Mouse (Mus musculus): Measurements from ENCODE around the gene Ska3. TPM values are rescaled to one million over a fixed set of nuclear protein-coding genes. Genes with fewer than 3 reads are reported as not detected.
"Not testable (repeated sequence)": the region's sequence is repeated elsewhere in the genome, so short reads cannot be mapped to it uniquely, and the experiment has no call there.

Ska3 gene
- polyA plus RNA-seq, 1 experiment = 4.1 TPM

DNA sequence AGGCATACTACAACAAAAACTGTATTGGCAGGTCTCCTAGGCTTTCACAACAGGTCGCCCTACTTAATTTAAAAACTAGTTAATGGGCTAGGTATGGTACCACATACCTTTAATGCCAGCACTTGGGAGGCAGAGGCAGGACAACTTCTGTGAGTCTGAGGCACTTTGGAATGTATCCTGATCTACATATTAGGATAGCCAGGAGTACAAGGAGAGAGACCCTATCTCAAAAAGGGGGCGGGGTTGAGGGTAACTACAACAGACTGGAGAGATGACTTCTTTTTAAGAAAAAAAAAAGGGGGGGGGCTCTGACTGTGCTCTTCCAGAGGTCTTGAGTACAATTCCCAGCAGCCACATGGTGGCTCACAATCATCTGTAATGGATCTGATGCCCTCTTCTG lies 22.7 kb upstream of the Ska3 start:
- H3K36me3 ChIP-seq (replicated peaks; ENCODE audit: low read length) = peaks cover 53% of the 10 kb centered on the region
- no peaks in the 10 kb centered on the region for H3K27me3 ChIP-seq (replicated peaks)
- H3K4me1 ChIP-seq = peaks cover 36% of the 10 kb centered on the region
- TF ChIP-seq GATA1 (IDR thresholded peaks at IDR 0.05; ENCODE audit: borderline replicate concordance, low read length) (no peak), FLI1 (IDR thresholded peaks at IDR 0.05; ENCODE audit: low read length) (no peak)
- H3K9me3 ChIP-seq = no peaks in the 10 kb centered on the region
- H3K4me3 ChIP-seq (replicated peaks) = no peak overlapping the region

DNA sequence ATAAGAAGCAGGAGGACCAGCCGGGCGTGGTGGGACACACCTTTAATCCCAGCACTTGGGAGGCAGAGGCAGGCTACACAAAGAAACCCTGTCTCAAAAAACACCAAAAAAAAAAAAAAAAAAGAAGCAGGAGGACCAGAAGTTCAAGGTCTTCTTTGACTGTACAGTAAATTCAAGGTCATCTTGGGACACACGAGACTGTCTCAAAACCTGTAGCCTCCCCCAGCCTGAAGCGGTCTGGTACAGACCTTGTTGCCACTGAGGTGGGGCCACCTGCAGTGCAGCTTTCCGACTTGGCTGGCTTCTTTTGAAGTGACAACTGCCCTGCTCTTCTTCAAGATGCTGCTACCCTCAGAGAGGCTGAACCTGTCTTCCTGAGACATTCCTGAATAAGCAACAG lies 22.1 kb upstream of the Ska3 start:
- Histone ChIP-seq H3K4me1 (peaks cover 31% of the 10 kb centered on the region), H3K36me3 (replicated peaks; ENCODE audit: low read length) (peaks cover 52% of the 10 kb centered on the region)
- not testable (repeated sequence) for H3K9me3 ChIP-seq; H3K4me3 ChIP-seq (replicated peaks); H3K27me3 ChIP-seq (replicated peaks)

DNA sequence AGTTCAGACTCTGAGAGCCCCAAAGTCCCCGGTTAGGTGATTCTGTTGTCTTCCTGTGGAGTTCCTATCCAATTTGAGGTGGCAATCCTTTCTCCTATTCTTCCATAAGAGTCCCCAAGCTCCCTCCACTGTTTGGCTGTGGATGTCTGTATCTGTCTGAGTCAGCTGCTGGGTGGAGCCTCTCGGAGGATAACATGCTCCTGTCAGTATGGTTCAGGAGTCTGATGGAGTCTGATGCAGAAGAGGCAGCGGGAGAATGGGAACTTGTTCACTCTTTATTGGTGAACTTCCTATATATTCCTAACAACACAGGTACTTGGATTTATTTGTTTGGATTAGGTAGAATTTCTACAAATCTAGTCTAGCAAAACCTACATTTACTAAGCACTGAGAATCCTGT lies 18.6 kb upstream of the Ska3 start:
- H3K4me1 ChIP-seq = peaks cover 11% of the 10 kb centered on the region
- peaks cover 64% of the 10 kb centered on the region for H3K36me3 ChIP-seq (replicated peaks; ENCODE audit: low read length)
- TF ChIP-seq GATA1 (IDR thresholded peaks at IDR 0.05; ENCODE audit: borderline replicate concordance, low read length) (no peak), FLI1 (IDR thresholded peaks at IDR 0.05; ENCODE audit: low read length) (no peak)

GRCm38 (mm10) chr14:57835157-57835556 lies 9.2 kb upstream of the Ska3 start:
- Histone ChIP-seq H3K9me3 (no peaks in the 10 kb centered on the region), H3K4me3 (replicated peaks) (peak overlapping the region; percentile 24), H3K4me1 (peaks cover 33% of the 10 kb centered on the region), H3K27me3 (replicated peaks) (no peaks in the 10 kb centered on the region), H3K36me3 (replicated peaks; ENCODE audit: low read length) (peaks cover 63% of the 10 kb centered on the region)
- no peak for TF ChIP-seq GATA1 (IDR thresholded peaks at IDR 0.05; ENCODE audit: borderline replicate concordance, low read length)

More for the DNA sequence above, 18.6 kb upstream of the Ska3 start:
- H3K27me3 ChIP-seq (replicated peaks) = no peaks in the 10 kb centered on the region
- H3K9me3 ChIP-seq = no peaks in the 10 kb centered on the region
- H3K4me3 ChIP-seq (replicated peaks) = no peak overlapping the region

- H3K9me3 ChIP-seq = no peaks in the 10 kb centered on the region
- no peak for TF ChIP-seq GATA1 (IDR thresholded peaks at IDR 0.05; ENCODE audit: borderline replicate concordance, low read length)
- no peaks in the 10 kb centered on the region for H3K27me3 ChIP-seq (replicated peaks)
- H3K36me3 ChIP-seq (replicated peaks; ENCODE audit: low read length) = peaks cover 65% of the 10 kb centered on the region
- H3K4me3 ChIP-seq (replicated peaks) = no peak overlapping the region
- peaks cover 42% of the 10 kb centered on the region for H3K4me1 ChIP-seq
Observed at GRCm38 (mm10) chr14:57833526-57833925, 7.5 kb upstream of the Ska3 start.

GRCm38 (mm10) chr14:57827284-57827683 lies 1.3 kb upstream of the Ska3 start:
- H3K4me1 ChIP-seq = peaks cover 42% of the 10 kb centered on the region
- H3K36me3 ChIP-seq (replicated peaks; ENCODE audit: low read length) = peaks cover 35% of the 10 kb centered on the region
- no peaks in the 10 kb centered on the region for H3K9me3 ChIP-seq
- TF ChIP-seq GATA1 (IDR thresholded peaks at IDR 0.05; ENCODE audit: borderline replicate concordance, low read length) (no peak), FLI1 (IDR thresholded peaks at IDR 0.05; ENCODE audit: low read length) (no peak)
- H3K4me3 ChIP-seq (replicated peaks) = peak overlapping the region; percentile 99
- no peaks in the 10 kb centered on the region for H3K27me3 ChIP-seq (replicated peaks)

GRCm38 (mm10) chr14:57820839-57821238 lies 5.1 kb downstream of the Ska3 start:
- peaks cover 75% of the 10 kb centered on the region for H3K36me3 ChIP-seq (replicated peaks; ENCODE audit: low read length)
- H3K9me3 ChIP-seq = no peaks in the 10 kb centered on the region
- no peak overlapping the region for H3K4me3 ChIP-seq (replicated peaks)
- no peak for TF ChIP-seq GATA1 (IDR thresholded peaks at IDR 0.05; ENCODE audit: borderline replicate concordance, low read length)
- no peak for TF ChIP-seq FLI1 (IDR thresholded peaks at IDR 0.05; ENCODE audit: low read length)
- H3K27me3 ChIP-seq (replicated peaks) = no peaks in the 10 kb centered on the region
- peaks cover 22% of the 10 kb centered on the region for H3K4me1 ChIP-seq

- Histone ChIP-seq H3K27me3 (replicated peaks) (no peaks in the 10 kb centered on the region), H3K4me3 (replicated peaks) (no peak overlapping the region), H3K4me1 (peaks cover 28% of the 10 kb centered on the region), H3K9me3 (no peaks in the 10 kb centered on the region), H3K36me3 (replicated peaks; ENCODE audit: low read length) (peaks cover 91% of the 10 kb centered on the region)
- TF ChIP-seq GATA1 (IDR thresholded peaks at IDR 0.05; ENCODE audit: borderline replicate concordance, low read length) (no peak), FLI1 (IDR thresholded peaks at IDR 0.05; ENCODE audit: low read length) (no peak)
Observed at GRCm38 (mm10) chr14:57811844-57812243, 14.1 kb downstream of the Ska3 start.

- Histone ChIP-seq H3K36me3 (replicated peaks; ENCODE audit: low read length) (peaks cover 91% of the 10 kb centered on the region), H3K27me3 (replicated peaks) (no peaks in the 10 kb centered on the region), H3K4me3 (replicated peaks) (no peak overlapping the region), H3K4me1 (peaks cover 28% of the 10 kb centered on the region), H3K9me3 (no peaks in the 10 kb centered on the region)
- no peak for TF ChIP-seq FLI1 (IDR thresholded peaks at IDR 0.05; ENCODE audit: low read length)
- no peak for TF ChIP-seq GATA1 (IDR thresholded peaks at IDR 0.05; ENCODE audit: borderline replicate concordance, low read length)
Observed at GRCm38 (mm10) chr14:57810886-57811285, 15.1 kb downstream of the Ska3 start.

DNA sequence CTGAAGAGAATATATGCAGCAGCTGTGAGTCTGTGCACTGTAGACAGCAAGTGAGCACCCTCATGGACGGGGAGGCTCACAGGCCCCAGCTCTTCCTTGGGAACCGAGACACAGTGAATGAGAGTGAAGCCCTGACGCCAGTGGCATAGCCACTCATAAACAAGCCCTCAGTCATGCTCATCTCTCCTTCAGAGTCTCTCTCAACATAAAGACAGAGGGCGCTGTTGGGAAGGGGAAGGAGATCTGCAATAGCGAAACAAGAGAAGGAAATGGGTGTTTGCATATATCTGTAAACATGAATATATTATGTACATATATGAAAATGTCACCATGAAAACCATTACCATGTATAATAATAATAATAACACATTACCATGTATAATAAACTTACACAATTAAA lies 17.4 kb downstream of the Ska3 start:
- no peak overlapping the region for H3K4me3 ChIP-seq (replicated peaks)
- peaks cover 28% of the 10 kb centered on the region for H3K4me1 ChIP-seq
- no peak for TF ChIP-seq GATA1 (IDR thresholded peaks at IDR 0.05; ENCODE audit: borderline replicate concordance, low read length)
- TF ChIP-seq FLI1 (IDR thresholded peaks at IDR 0.05; ENCODE audit: low read length) = no peak
- H3K27me3 ChIP-seq (replicated peaks) = no peaks in the 10 kb centered on the region
- H3K36me3 ChIP-seq (replicated peaks; ENCODE audit: low read length) = peaks cover 92% of the 10 kb centered on the region
- no peaks in the 10 kb centered on the region for H3K9me3 ChIP-seq

- Histone ChIP-seq H3K9me3 (no peaks in the 10 kb centered on the region), H3K4me1 (peaks cover 28% of the 10 kb centered on the region), H3K27me3 (replicated peaks) (no peaks in the 10 kb centered on the region), H3K4me3 (replicated peaks) (no peak overlapping the region), H3K36me3 (replicated peaks; ENCODE audit: low read length) (peaks cover 82% of the 10 kb centered on the region)
- no peak for TF ChIP-seq FLI1 (IDR thresholded peaks at IDR 0.05; ENCODE audit: low read length)
- TF ChIP-seq GATA1 (IDR thresholded peaks at IDR 0.05; ENCODE audit: borderline replicate concordance, low read length) = no peak
Observed at GRCm38 (mm10) chr14:57803731-57804130, 22.3 kb downstream of the Ska3 start.

Measured in megakaryocyte, embryonic 14.5 days (primary cell).